Mouse (Mus musculus) thymus, postnatal 4 days (tissue): ENCODE measurements at regions not wholly inside any gene's neighbourhood (a gene's known extent, or its start where the extent isn't known, plus 50 kb on each side); places are given as distances from the start of the nearest gene placed in this dataset.

ENCODE experiments used
- DNase-seq: peaks from one replicate; pipeline ENCODE4 v3.0.0; 2021

DNA sequence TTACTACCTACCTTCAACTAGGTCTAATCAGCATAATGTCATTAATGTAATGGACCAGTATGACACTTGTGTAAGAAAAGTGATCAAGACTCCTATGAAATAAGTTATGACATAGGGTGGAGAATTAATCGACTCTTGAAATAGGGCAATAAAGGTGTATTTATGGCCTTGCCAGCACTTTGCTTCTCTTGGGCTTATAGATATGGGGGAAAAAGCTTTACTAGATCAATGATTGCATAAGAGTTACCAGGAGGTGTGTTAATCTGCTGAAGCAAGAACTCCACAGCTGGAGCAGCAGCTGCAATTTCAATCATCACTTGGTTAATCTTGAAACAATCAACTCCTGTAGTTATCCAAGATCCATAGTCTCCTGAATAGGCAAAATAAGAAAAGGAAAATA, 143.1 kb upstream of the Tle4 start:
- no peak for DNase-seq

DNA sequence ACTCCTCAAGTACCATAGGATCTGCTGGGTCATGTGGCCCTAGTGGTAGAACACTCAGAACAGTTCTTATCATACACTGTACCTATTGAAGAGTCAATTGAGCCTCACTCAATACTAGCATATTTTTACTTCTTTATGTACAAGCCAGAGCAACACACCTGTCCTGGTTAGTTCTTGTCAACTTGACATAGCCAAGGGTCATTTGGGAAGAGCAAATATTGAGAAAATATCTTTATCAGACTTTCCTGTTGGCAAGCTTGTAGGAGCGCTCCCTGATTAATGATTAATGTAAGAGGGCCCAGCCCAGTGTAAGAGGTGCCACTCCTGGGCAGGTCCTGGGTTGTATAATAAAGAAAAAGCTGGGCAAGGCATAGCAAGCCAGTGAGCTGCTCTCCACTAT, 142.3 kb upstream of the Tle4 start:
- DNase-seq: no peak

DNA sequence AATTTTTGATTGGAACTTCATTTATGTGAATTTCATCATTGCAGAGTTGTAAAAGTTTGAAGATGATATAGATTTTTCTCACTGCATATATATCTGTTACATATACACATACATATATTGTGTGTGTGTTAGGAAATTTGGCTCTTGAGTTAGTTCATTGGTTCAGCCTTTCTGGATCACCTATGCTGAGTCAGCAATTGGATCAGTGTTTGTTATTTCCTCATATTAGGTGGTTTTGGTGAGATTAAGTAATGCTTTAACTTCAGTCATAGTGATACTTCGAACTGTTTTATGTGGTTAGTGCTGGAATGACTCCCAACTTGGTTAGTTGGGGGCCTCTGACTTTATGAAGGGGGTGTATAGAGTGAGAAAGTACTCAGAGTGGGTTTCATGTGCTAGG, 138.7 kb upstream of the Tle4 start:
- DNase-seq: no peak

DNA sequence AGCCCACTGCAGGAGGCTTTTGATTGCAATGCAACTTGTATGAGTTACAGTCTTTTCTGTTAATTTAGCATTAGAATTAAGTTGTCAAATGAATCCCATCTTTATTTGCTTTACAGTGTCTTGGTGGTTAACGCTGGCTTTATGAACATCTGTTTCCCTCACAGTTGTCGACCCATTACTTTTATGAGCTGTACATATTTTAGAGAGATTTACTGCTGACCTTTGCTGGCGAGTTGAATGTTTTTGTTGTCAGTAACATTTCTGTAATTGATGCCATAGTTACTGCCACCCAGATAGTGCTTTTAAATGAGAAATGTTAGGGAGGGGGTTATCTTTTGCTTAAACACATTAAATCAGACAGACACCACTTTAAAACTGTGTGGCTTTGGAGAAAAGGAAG, 127.5 kb upstream of the Tle4 start:
- DNase-seq: no peak

DNA sequence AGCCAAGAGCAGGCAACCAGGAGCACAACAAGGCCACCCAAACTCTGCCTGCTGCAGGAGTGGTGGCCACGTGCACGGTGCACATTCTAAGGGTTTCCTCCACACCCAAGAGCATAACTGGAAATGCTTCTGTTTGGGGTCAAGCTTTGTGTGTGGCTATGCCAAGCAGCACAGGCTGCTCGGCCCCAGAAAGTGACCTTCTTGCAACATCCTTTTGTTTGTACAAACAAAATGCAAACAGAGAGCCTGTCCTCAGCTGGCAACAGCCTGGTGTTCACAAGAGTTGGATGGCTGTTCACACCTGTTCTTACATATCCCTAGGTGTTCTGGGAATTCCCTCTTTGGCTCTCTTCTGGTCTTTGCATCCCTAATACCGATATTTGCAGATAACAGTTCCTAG, 126.8 kb upstream of the Tle4 start:
- DNase-seq: no peak

DNA sequence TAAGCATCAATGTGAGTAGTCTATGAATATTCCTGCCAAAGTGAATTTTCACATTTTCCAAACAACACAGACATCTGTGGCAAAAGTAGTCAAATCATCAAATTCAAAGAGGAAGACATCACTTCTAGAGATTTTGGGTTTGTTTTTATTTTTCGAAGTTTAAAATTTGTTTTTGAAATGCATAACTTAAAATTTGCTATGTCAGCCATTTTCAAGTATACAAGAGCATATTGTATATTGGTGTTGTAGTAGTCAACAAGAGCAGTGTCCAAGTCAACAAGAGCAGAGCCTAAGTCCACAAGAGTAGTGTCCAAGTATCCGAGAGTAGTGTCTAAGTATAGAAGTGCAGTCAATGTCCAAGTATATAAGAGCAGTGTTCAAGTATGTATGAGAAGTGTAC, 107.9 kb upstream of the Tle4 start:
- DNase-seq: no peak

DNA sequence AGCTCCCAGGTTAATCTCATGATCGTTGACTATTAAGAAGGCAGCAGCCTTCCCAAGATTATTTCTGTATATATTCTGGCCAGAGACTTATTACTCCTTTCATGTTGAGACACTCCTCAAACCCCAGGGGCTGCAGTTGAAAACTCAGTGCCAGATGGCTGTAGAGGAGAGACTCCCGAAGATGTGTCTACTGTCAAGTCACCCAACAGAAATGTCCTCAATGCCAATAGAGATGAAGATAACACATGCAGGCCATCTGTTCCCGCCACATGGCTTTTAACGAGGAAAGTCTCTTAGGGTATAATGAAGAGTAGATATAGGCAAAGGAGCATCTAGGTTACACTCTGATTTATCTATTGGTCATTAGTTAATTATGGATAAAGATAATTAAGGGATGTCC, 103.3 kb upstream of the Tle4 start:
- DNase-seq: no peak

DNA sequence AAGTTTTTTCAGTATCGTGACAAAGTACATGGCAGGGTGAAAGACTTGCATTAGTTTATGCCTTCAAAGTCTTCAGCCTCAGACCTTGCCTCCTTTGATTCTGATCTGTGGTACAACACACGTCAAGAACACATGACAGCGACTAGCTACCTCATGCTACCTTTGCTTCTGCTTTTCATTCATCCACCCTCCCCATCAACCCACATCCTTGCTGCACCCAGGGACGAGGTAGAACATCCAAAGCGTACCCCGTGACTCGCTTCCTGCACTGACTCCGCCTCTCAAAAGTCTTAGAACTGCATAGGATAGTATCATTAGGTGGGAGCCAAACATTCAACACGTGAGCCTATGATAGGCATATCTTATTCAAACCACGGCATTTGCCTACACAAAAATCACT, 97.5 kb upstream of the Tle4 start:
- DNase-seq: peak; percentile 38

DNA sequence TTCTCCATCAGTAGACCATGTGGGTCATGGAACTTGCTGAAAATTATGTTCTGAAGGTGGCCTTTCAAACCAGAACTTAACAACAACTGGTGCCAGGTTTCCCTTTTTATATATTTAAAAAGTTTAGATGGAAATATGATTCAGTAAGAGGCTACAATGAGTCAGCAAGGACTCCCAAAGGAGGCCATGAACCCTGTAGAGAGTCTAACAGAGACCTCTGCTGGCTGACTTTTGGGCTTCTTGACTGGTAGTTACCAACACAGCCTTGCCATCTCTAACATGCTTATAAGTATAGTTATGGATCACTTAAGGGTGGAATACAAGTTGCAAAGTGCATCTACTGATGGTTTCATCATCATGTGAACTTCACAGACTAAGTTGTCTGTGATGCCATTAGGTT, 94.3 kb upstream of the Tle4 start:
- DNase-seq: peak; percentile 40

DNA sequence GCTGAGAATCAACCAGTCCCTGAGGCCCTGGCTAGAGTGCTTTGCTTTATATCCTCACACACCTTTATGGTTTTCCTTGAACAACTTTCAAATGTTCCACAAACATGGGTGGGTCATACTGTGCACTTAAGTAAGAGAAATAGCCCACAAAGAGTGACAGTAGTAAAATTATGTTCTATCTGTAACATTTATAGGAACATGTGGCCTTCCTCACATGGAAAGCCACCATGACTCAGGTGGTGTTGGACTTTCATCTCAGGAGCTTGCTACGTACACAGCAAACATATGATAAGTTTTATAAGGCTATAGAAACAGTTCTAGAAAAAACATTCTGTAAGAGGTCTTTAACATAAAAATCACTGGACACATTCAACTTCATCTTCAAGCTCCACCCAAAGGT, 87.8 kb upstream of the Tle4 start:
- DNase-seq: no peak

DNA sequence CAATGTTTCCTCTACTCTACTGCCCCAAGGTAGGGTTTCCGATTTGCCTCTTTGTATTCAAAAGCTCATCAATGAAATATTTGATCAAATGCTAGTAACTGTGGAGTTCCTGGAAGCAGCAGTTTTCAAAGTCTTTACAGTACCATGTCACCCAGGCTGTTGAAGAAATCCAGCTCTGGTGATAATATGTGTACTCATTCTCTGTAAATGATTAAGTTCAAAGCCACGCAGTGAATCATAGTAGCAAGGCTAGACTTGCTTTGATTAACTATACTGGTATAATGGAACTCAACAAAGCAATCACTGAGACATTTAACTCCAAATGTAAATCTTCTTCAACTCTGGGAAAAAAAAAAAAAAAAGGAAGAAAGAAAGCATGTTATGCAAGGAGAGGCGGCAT, 86.8 kb upstream of the Tle4 start:
- no peak for DNase-seq

DNA sequence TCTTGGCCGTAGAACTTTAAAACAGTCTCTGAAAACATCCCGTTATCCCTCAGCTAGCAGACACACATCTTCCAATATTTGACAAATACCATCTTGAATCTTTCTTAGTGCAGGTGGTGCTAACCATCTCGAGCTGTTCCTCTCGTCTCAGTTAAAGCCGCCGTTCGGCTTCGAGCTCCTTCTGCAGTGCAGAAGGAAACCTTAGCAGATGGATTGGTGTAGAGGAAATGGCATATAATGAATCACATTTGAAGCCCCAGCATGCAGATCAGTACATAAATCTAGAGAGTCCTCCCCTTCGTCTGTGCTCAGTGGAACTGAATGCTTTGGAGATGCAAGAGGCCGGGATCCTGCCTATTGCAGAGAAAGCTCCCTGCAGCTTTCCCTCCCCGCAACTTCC, 83.5 kb upstream of the Tle4 start:
- no peak for DNase-seq

DNA sequence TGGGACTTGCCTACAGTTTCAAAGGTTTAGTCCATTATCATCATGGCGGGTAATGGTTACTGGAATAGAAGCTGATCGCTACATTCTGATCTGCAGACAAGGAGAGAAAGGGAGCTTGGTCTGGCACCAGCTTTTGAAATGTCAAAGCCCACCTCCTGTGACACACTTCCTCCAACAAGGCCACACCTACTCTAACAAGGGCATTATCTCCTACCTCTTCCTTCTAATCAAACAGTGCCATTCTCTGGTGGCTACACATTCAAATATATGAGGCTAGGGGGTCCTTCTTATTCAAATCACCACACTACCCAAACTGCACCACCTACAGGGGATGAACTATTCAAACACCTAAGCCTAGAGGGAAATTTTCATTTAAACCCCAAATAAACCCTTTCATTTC, 81.9 kb upstream of the Tle4 start:
- no peak for DNase-seq

DNA sequence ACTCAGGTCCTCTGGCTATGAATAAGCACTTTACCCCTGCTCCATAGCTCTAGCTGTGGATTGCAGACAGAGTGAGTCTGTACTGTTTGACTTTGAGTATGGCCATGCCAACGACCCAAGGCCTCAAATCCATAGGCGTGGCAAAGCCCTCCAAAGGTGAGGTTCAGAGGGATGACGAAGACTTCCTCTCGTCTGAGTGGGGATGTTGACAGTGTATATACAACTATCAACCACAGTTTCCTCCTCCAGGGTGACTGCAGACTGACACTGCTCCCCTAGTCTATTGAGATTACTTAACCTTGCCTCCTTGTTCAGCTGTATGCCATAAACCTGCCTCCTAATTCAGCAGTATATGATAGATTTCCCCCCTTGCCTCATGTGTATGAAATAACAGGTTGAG, 80.7 kb upstream of the Tle4 start:
- no peak for DNase-seq

DNA sequence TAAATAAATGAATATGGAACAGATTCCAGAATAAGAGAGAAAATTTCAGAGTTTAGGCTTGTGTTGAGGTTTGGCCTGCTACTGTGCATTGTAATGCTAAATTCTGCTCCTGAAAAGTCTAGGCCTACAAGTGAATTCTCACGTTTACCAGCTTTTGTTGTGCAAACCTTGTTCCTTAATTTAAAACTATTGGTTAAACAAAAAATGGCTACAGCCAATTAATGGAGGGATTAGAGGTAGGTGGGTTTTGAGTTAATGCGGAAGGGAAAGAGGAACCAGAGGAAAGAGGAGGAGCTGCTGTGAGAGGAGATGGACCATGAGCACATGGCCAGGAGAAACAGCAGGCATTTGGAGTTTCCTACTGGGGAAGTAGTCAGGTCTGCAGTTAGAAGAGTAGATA, 79.1 kb upstream of the Tle4 start:
- DNase-seq: no peak

DNA sequence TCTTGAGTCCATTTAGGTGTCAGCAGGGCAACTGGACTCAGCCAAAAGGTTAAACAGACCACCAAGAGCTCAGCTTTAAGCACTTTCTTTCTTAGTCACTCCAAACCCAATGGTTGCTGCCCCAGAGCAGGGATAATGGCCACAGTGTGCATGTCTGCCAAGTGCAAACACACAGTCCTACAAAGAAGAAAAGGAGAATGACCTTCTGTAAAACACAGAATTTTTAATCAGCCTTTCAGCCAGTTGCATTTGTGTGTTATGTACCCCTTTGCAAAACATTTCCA, 72.9 kb upstream of the Tle4 start:
- DNase-seq: no peak

DNA sequence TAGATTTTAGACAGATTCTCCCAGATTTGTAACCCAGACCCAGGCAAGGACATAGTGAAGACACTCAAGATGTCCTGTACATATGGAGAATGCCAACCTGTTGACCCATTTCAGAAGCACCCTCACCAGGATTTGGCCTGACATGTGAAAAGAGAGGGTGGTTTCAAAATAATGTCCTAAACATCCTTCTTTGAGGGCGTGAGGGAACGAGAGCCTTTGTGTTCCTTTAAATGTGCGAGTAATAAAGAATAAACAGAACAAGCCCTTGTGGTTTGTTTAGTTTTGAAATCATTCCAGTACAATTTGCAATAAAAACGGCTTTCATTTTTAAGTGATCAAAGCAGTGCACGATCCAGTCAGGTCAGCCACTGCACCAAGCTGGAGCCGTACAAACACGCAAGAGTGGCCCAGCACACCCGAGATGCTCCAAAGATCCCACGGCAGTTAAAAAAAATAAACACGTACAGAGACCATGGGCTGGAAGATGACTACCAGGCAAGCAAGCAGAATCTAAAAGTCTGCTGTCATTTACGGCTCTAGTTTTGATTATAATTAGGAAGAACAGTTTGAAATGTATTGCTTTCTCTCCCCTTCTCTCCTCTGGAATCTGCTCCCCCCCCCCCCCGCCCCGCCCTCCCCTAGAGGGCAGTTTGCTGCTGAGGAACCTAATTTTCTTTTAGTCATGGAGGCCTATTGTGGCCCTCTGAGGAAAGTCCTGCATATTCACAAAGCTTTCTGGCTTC, 72.4 kb upstream of the Tle4 start:
- DNase-seq: no peak

DNA sequence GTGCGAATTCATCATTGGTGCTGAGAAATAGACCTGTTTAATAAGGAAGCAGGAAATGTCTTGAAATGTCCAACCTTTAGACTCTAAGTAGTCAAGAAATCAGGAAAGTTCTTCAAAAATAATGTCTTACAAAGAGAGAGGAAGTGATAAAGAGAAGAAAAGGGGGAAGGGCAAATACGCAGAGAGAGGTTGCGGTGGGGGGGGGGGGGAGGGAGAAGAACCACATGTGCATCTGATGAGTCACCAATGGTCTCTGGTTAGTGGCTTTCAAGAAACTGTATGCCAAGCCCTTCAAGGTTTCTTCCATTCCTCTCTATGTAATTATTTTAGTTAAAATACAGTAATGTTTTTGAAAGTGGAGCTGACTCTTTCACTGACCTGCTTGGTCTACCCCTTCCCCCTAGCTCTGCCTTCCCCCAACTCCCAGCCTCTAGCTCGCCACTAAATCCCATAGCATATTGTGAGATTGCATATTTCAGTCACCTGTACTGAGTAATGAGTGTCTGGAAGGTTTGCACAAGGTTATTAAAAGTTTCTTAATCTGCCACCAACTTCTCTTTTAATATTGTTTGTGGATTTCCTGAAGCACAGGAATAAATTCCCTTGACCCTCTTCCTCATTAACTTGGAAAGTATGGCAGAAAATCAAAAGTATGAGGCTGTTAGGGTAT, 70.8 kb upstream of the Tle4 start:
- DNase-seq: no peak

DNA sequence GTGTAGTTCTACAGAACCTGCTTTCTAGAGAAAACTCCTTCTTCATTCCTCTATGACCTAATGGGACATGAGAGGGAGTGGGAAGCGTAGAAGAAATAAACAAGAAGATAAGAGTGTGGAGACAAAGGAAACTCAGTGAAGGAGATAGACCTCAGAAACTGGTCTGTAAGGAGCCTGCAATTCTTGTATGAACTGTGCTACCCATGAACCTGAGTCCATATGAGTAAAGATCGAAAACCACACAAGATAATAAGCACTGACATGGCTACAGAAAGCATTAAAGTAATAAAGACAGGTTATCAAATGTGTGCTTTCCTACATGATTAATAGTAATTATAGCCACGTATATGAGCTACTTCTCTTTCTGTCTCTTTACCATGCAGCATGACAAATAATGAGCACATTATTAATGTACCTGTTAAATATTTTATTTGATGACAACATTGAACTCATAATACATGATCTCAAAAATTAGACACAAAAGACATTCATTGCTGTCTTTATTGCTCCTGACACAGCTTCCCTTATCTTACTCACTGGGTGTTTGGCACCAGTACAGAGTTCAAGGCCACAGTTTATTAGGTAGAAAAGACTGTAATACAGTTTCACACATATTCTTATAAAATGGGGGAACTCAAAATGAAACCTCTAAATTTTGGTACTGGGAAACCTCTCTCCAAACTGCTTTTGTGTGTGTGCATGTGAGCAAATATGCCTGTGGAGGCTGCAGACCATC, 67.0 kb upstream of the Tle4 start:
- no peak for DNase-seq

DNA sequence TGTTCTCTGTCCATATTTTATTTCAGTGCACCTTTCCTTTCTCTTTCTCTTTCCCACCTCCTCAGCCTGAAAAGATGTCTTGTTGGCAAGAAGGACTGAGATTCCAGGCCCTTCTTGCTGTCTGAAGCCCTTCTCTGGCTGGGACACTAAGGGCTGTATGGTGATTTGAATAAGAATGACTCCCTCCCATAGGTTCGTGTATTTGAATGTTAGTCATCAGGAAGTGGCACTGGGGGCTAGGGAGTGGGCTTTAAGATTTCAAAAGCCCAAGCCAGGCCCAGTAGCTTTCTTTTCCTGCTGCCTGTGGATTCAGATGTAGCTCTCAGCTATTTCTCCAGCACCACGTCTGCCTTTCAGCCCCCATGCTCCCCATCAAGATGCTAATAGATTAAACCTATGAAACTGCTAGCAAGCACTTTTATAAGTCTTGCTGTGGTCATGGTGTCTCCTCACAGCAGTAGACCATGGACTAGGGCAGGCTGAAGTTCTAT, 66.3 kb upstream of the Tle4 start:
- no peak for DNase-seq

DNA sequence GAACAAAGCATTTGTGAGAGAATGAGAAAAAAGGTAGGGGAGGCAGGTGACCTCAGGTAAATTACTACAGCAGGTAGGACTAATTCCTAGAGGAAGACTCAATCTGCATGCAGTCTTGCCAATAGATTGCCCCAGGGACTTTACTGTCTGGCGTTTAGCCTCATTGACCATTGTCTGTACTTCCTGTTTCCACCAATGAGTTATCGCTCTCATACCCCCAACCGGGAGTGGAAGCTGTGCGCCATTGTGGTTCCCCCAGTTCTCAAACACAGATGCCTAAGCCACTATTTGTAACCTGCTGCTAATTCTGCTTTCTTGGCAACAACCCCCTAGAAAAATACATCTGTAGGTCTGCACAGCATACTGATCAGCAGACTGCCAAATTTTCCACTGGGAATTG, 65.5 kb upstream of the Tle4 start:
- DNase-seq: no peak

DNA sequence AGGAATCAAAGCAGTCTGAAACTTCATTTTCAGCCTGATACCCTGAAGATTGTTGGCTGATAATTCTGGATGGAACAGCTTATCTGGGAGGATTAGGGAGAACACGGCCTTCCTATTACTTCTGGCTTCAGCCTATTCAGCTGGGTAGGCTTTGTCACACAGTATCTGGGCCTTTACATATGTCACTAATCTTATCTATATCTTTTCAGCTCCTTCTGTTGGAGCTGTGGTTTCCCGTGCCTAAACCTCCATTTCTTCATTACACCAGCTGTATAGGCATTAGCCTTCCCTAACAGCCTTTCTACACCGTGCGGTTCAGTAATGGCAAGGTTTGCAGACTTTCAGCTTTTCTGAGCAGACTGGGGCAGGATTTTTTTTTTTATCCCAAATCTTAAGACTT, 61.9 kb upstream of the Tle4 start:
- DNase-seq: no peak

DNA sequence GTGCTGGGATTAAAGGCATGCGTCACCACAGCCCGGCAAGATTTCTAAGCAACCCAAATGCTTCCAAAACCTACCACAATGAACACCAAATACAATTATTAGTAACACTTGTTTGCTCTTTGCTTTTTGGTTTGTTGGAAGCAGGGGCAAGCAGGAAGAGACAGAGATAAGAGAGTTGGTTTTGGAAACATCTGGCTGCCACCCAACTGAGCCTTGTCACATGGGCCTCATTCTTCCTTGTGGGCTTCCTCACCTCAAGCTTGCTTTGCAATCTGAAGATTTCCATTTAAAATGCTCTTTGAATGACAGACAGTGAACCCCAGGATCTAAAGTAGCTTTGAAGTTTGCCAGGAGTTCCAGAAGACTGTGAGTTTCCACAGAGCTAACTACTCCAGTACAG, 60.6 kb upstream of the Tle4 start:
- DNase-seq: no peak

DNA sequence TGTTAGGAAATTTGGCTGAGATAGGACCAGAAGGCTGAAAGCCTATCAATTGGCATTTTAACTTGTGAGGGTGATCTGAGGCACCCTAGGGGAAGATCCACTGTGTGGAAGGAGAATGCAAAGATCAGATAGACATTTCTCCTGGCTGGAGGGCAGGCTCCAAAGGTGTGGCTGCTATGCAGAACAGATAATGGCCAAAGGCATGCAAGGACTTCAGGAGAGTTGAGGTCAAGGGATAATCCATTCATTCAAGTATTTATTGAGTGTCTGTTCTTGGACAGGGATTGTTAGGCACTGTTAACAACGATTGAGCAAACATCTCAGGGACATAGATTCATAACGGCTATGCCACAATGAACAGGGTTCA, 58.2 kb upstream of the Tle4 start:
- DNase-seq: no peak
